Mouse (Mus musculus) hindbrain, embryonic 14.5 days (tissue): ENCODE data around the gene Olfr576. TPM values are rescaled to one million over a fixed set of nuclear protein-coding genes. Genes with fewer than 3 reads are reported as not detected.

Experiments
- ATAC-seq: fragments of 200-750 bp; cut with Nextera tagmentation; 2 replicates; pipeline ENCODE4 v1.8.0; 2017; ENCODE audit warnings: moderate number of reproducible peaks, mild to moderate bottlenecking, moderate TSS enrichment, moderate library complexity; ENCODE audit not compliant: low FRiP score
- DNase-seq: peaks from one replicate; pipeline ENCODE4 v3.0.0-alpha.2; 2015; ENCODE audit warnings: low spot score
- H3K27ac ChIP-seq: fragments of 300-500 bp; sonication (generic); 2 replicates; pipeline ENCODE4 v1.5.1; 2014; ENCODE audit warnings: mild to moderate bottlenecking, moderate library complexity
- H3K27me3 ChIP-seq: fragments of 300-500 bp; sonication (generic); 2 replicates; pipeline ENCODE4 v1.6.1; 2014; ENCODE audit warnings: mild to moderate bottlenecking, low read length, mixed read lengths; ENCODE audit not compliant: control insufficient read depth, insufficient read depth
- H3K36me3 ChIP-seq: fragments of 300-500 bp; sonication (generic); replicated peaks from 2 replicates; pipeline ENCODE4 v1.6.1; 2014; ENCODE audit not compliant: control insufficient read depth, insufficient read depth
- H3K4me1 ChIP-seq: fragments of 300-500 bp; sonication (generic); replicated peaks from 2 replicates; pipeline ENCODE4 v1.6.1; 2014; ENCODE audit warnings: antibody characterized with exemption, low read length, mixed read lengths; ENCODE audit not compliant: control insufficient read depth, insufficient read depth
- H3K4me2 ChIP-seq: fragments of 300-500 bp; sonication (generic); replicated peaks from 2 replicates; pipeline ENCODE4 v1.6.1; 2014; ENCODE audit warnings: mild to moderate bottlenecking, moderate library complexity
- H3K4me3 ChIP-seq: fragments of 300-500 bp; sonication (generic); replicated peaks from 2 replicates; pipeline ENCODE4 v1.5.1; 2014; ENCODE audit warnings: mild to moderate bottlenecking, low read length
- H3K9ac ChIP-seq: fragments of 300-500 bp; sonication (generic); 2 replicates; pipeline ENCODE4 v1.6.1; 2014
- H3K9me3 ChIP-seq: fragments of 300-500 bp; sonication (generic); 2 replicates; pipeline ENCODE4 v1.6.1; 2016; ENCODE audit warnings: low read length; ENCODE audit not compliant: control insufficient read depth
- WGBS: fragments of 180-500 bp; shearing (Covaris S2); extraction: QIAGEN DNeasy Blood & Tissue Kit; methylation state at CpG from one replicate; pipeline ENCODE4 v1.1.7; 2014; 5-methylcytosine and 5-hydroxymethylcytosine counted together
- polyA plus RNA-seq: library from polyadenylated mRNA; unstranded; fragments of >200 nt; fragmentation: Nextera tagmentation; extraction: Ambion mirVana; gene quantifications from 2 replicates; pipeline ENCODE4 v1.2.1, GENCODE M21; 2014

Gene Olfr576
- polyA plus RNA-seq, 1 experiment from 2014 or later, result not detected

DNA sequence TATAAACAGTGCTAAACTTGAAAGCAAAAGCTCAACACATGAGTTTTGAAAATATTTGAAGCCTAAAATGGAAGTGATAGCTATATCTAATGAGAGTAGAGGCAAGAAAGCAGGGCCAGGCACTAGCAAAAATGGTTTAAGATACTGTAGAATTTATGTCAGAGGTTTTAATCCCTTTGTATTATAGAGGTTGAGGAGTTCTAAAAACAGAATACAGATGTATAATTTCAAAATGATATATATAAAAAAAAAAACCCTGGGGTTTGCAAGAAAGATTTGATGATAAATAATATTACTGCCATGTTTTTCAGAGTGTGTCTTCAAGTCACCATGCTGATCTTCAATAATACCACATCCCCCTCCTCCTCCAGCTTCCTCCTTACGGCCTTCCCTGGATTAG lies 14.3 kb upstream of the Olfr576 start, which contains the start of gene Olfr574:
TSS of gene Olfr574 (plus strand) at position 301 of the 400 bp plus-strand sequence.
- Histone ChIP-seq H3K4me1 (no peaks in the 10 kb centered on the region), H3K27ac (no peak within 1 kb of the TSS), H3K9ac (no peak within 1 kb of the TSS), H3K27me3 (no peaks in the 10 kb centered on the region), H3K4me3 (no peak within 1 kb of the TSS), H3K4me2 (no peak within 1 kb of the TSS), H3K36me3 (no peaks in the 10 kb centered on the region), H3K9me3 (no peaks in the 10 kb centered on the region)
- 92% methylated on average over 1 of the region's 1 CpGs for WGBS
- no peak for ATAC-seq
- DNase-seq, result no peak

GRCm38 (mm10) chr7:102950732-102951131 lies 11.7 kb upstream of the Olfr576 start:
- Histone ChIP-seq H3K9ac (no peak overlapping the region), H3K4me1 (no peaks in the 10 kb centered on the region), H3K27ac (no peak overlapping the region), H3K4me3 (no peak overlapping the region), H3K4me2 (no peak overlapping the region), H3K36me3 (no peaks in the 10 kb centered on the region), H3K27me3 (no peaks in the 10 kb centered on the region), H3K9me3 (no peaks in the 10 kb centered on the region)
- 86% methylated on average over 1 of the region's 1 CpGs for WGBS
- DNase-seq (no peak), ATAC-seq (no peak)

GRCm38 (mm10) chr7:102958137-102958536 lies 4.3 kb upstream of the Olfr576 start:
- H3K4me2 ChIP-seq, result no peak overlapping the region
- no peak for ATAC-seq
- no peak overlapping the region for H3K27ac ChIP-seq
- 79% methylated on average over 3 of the region's 3 CpGs for WGBS
- no peak overlapping the region for H3K9ac ChIP-seq
- H3K9me3 ChIP-seq, result no peaks in the 10 kb centered on the region
- no peaks in the 10 kb centered on the region for H3K27me3 ChIP-seq
- no peaks in the 10 kb centered on the region for H3K36me3 ChIP-seq
- H3K4me1 ChIP-seq, result no peaks in the 10 kb centered on the region
- no peak for DNase-seq
- H3K4me3 ChIP-seq, result no peak overlapping the region

GRCm38 (mm10) chr7:102958593-102958992 lies 3.9 kb upstream of the Olfr576 start, which contains the start of gene Olfr575:
TSS of gene Olfr575 (minus strand) at chr7:102958775.
- Histone ChIP-seq H3K9ac (no peak within 1 kb of the TSS), H3K4me1 (no peaks in the 10 kb centered on the region), H3K27me3 (no peaks in the 10 kb centered on the region), H3K9me3 (no peaks in the 10 kb centered on the region), H3K27ac (no peak within 1 kb of the TSS), H3K4me2 (no peak within 1 kb of the TSS), H3K4me3 (no peak within 1 kb of the TSS), H3K36me3 (no peaks in the 10 kb centered on the region)
- ATAC-seq (no peak), DNase-seq (no peak)
- WGBS, result 73% methylated on average over 1 of the region's 1 CpGs

DNA sequence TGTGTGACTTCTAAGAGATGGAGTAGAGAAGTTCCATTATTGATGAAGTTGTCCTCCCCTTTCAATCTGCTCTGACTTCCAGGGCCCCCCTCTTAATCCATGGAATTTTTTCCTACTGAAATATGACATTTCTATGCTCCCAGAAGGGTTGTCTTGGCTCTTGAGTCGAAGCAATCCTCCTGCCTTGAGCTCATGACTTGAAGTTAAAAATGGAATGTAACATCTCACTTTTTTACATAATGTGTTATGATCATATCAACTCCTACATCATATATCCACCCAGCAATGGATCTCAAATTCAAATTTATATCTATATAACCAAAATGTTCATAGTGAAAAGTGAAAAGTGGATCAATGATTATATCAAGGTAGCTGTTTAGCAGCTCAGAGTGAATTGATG lies 11.9 kb downstream of the Olfr576 start:
- no peak overlapping the region for H3K9ac ChIP-seq
- no peak overlapping the region for H3K4me3 ChIP-seq
- 35% methylated on average over 1 of the region's 1 CpGs for WGBS
- DNase-seq (no peak), ATAC-seq (no peak)
- H3K27ac ChIP-seq, result no peak overlapping the region
- no peaks in the 10 kb centered on the region for H3K9me3 ChIP-seq
- no peak overlapping the region for H3K4me2 ChIP-seq
- H3K36me3 ChIP-seq, result no peaks in the 10 kb centered on the region
- no peaks in the 10 kb centered on the region for H3K4me1 ChIP-seq
- no peaks in the 10 kb centered on the region for H3K27me3 ChIP-seq

DNA sequence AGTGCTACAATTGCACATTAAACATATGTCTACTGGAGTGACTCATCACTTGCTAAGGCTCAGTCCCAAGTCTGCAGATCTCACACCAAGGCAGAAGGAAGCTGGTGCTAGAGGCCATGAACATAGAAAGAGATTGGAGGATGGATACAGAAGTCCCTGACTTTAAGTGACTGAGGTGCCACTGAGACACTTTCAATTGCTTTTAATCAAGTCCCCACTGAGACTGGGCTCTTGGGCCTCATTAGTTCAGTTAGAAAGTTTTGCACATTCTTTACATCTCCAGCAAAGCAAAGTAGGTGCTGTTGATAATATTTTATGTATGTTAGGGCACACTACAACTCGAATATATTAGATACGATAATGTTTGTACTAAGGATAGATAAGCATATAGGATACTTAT lies 13.4 kb downstream of the Olfr576 start, which contains the start of gene Olfr577:
TSS of gene Olfr577 (minus strand) at position 101 of the 400 bp plus-strand sequence.
- H3K27me3 ChIP-seq, result no peaks in the 10 kb centered on the region
- H3K4me2 ChIP-seq, result no peak within 1 kb of the TSS
- no peak within 1 kb of the TSS for H3K27ac ChIP-seq
- no peaks in the 10 kb centered on the region for H3K36me3 ChIP-seq
- H3K9me3 ChIP-seq, result 0 out of 2 replicates have a peak, but pooled peaks cover 3% of the 10 kb centered on the region
- H3K4me1 ChIP-seq, result no peaks in the 10 kb centered on the region
- DNase-seq, result no peak
- 85% methylated on average over 2 of the region's 2 CpGs for WGBS
- H3K9ac ChIP-seq, result no peak within 1 kb of the TSS
- no peak for ATAC-seq
- no peak within 1 kb of the TSS for H3K4me3 ChIP-seq

DNA sequence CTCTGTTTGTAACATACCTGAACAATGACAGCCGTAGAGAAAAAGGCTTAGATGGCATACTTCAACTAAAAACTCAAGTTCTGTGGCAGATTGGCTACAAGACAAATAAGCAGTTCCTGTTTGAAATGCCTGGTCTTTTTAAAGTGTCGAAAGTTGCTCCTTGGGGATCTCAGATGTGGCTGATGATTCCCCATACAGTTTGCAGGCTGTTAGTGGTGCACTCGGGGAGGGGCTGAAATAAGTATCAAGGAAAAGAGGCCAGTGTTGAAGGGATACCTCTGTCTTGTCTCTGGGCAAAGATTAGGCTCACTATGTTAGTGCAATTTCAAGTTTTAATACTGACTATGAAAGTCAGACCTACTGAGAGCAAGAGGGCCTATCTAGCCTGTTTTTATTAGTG lies 26.8 kb downstream of the Olfr576 start, which contains the start of gene Olfr578:
TSS of gene Olfr578 (minus strand) at position 101 of the 400 bp plus-strand sequence.
- Histone ChIP-seq H3K27ac (no peak within 1 kb of the TSS), H3K4me1 (no peaks in the 10 kb centered on the region), H3K4me2 (no peak within 1 kb of the TSS), H3K36me3 (no peaks in the 10 kb centered on the region), H3K27me3 (no peaks in the 10 kb centered on the region), H3K4me3 (no peak within 1 kb of the TSS), H3K9me3 (no peaks in the 10 kb centered on the region), H3K9ac (no peak within 1 kb of the TSS)
- 73% methylated on average over 3 of the region's 3 CpGs for WGBS
- ATAC-seq, result no peak
- no peak for DNase-seq

Other genes starting within 250 kb of the Olfr576 start
- not detected in 2 replicates for gene Olfr33, start 243.6 kb upstream of the Olfr576 start, polyA plus RNA-seq
- gene Olfr559, start 235.2 kb upstream of the Olfr576 start, polyA plus RNA-seq, result not detected in 2 replicates
- gene Olfr560, start 203.3 kb upstream of the Olfr576 start, polyA plus RNA-seq, result not detected in 2 replicates
- 0.13 and 0.17 TPM in 2 replicates for gene Olfr78, start 203.2 kb upstream of the Olfr576 start, polyA plus RNA-seq
- not detected in 2 replicates for gene Olfr561, start 191.4 kb upstream of the Olfr576 start, polyA plus RNA-seq
- gene Olfr564, start 159.2 kb upstream of the Olfr576 start, polyA plus RNA-seq, result not detected in 2 replicates
- gene Olfr566, start 103.9 kb upstream of the Olfr576 start, polyA plus RNA-seq, result not detected in 2 replicates
- gene Olfr568, start 85.5 kb upstream of the Olfr576 start, polyA plus RNA-seq, result not detected in 2 replicates
- not detected in 2 replicates for gene Olfr569, start 71.8 kb upstream of the Olfr576 start, polyA plus RNA-seq
- 0.25 TPM in 1 of 2 replicates, not detected in the other for gene Olfr570, start 68.1 kb upstream of the Olfr576 start, polyA plus RNA-seq
- not detected in 2 replicates for gene Olfr571, start 45.1 kb upstream of the Olfr576 start, polyA plus RNA-seq
- gene Olfr572, start 38.3 kb upstream of the Olfr576 start, polyA plus RNA-seq, result not detected in 2 replicates
- not detected in 2 replicates for gene Olfr573-ps1, start 20.1 kb upstream of the Olfr576 start, polyA plus RNA-seq
- gene Olfr574, start 14.2 kb upstream of the Olfr576 start, polyA plus RNA-seq, result not detected in 2 replicates
- gene Olfr575, start 3.9 kb upstream of the Olfr576 start, polyA plus RNA-seq, result not detected in 2 replicates
- gene Olfr577, start 13.3 kb downstream of the Olfr576 start, polyA plus RNA-seq, result not detected in 2 replicates
- gene Olfr578, start 26.7 kb downstream of the Olfr576 start, polyA plus RNA-seq, result not detected in 2 replicates
- gene Olfr582, start 75.4 kb downstream of the Olfr576 start, polyA plus RNA-seq, result not detected in 2 replicates
- not detected in 2 replicates for gene Olfr583, start 88.6 kb downstream of the Olfr576 start, polyA plus RNA-seq
- gene Olfr584, start 119.2 kb downstream of the Olfr576 start, polyA plus RNA-seq, result not detected in 2 replicates
- gene Olfr585, start 135.1 kb downstream of the Olfr576 start, polyA plus RNA-seq, result not detected in 2 replicates
- gene Olfr586, start 163.0 kb downstream of the Olfr576 start, polyA plus RNA-seq, result not detected in 2 replicates
- gene Olfr588-ps1, start 178.2 kb downstream of the Olfr576 start, polyA plus RNA-seq, result not detected in 2 replicates
- not detected in 2 replicates for gene Olfr589, start 193.7 kb downstream of the Olfr576 start, polyA plus RNA-seq
- not detected in 2 replicates for gene Olfr591, start 215.7 kb downstream of the Olfr576 start, polyA plus RNA-seq
- not detected in 2 replicates for gene Olfr592, start 222.1 kb downstream of the Olfr576 start, polyA plus RNA-seq
- gene Olfr593, start 249.2 kb downstream of the Olfr576 start, polyA plus RNA-seq, result not detected in 2 replicates